Mouse (Mus musculus) olfactory bulb, adult 2 months (tissue): ENCODE results near the gene B9d1. TPM values are rescaled to one million over a fixed set of nuclear protein-coding genes. Genes with fewer than 3 reads are reported as not detected.

Experiments used
- H3K27ac ChIP-seq: fragments of 200-500 bp; 2 replicates; pipeline ENCODE4 v1.5.1; 2012; ENCODE audit warnings: low read depth, low read length; ENCODE audit not compliant: insufficient read depth
- H3K4me1 ChIP-seq: fragments of 200-500 bp; 2 replicates; pipeline ENCODE4 v1.6.1; 2012; ENCODE audit warnings: low read length; ENCODE audit not compliant: control insufficient read depth, insufficient read depth
- H3K4me3 ChIP-seq: fragments of 200-500 bp; 2 replicates; pipeline ENCODE4 v1.5.1; 2012; ENCODE audit warnings: mild to moderate bottlenecking, low read depth, low read length, moderate library complexity; ENCODE audit not compliant: insufficient read depth
- CTCF ChIP-seq: fragments of 200-500 bp; IDR thresholded peaks from 2 replicates; pipeline ENCODE4 v1.5.1; 2012; ENCODE audit warnings: low read depth, mild to moderate bottlenecking, low read length, moderate library complexity; ENCODE audit not compliant: insufficient read depth
- POLR2A ChIP-seq: fragments of 200-500 bp; IDR thresholded peaks from 2 replicates; pipeline ENCODE4 v1.6.1; 2012; ENCODE audit warnings: mild to moderate bottlenecking, low read depth, low read length, moderate library complexity; ENCODE audit not compliant: insufficient read depth
- WGBS: fragments of 180-500 bp; shearing (Covaris S2); methylation state at CpG from one replicate; pipeline ENCODE4 v1.1.7; 2018; 5-methylcytosine and 5-hydroxymethylcytosine counted together
- polyA plus RNA-seq: library from polyadenylated mRNA; stranded (reverse); fragments of >200 nt; gene quantifications from 2 replicates; pipeline ENCODE4 v1.2.4, GENCODE M21; 2012; ENCODE audit warnings: low replicate concordance; ENCODE audit not compliant: missing spikeins, insufficient read depth, insufficient read length

The B9d1 gene
- polyA plus RNA-seq, 1 experiment = not detected

- H3K4me1 ChIP-seq = peaks cover 3% of the 10 kb centered on the region; the same call in 1 of the 2 replicates
- TF ChIP-seq POLR2A = no peak
- no peak for TF ChIP-seq CTCF
- H3K4me3 ChIP-seq = no peak overlapping the region
- no peak overlapping the region for H3K27ac ChIP-seq
Observed at GRCm38 (mm10) chr11:61550631-61551030, 45.7 kb downstream of the B9d1 start.

- H3K27ac ChIP-seq = no peak overlapping the region
- WGBS = 55% methylated on average over 3 of the region's 3 CpGs
Observed at GRCm38 (mm10) chr11:61553015-61553754, 48.2 kb downstream of the B9d1 start.

GRCm38 (mm10) chr11:61559572-61559971, 54.6 kb downstream of the B9d1 start:
- 87% methylated on average over 5 of the region's 5 CpGs for WGBS
- H3K27ac ChIP-seq = no peak overlapping the region
- no peak overlapping the region for H3K4me3 ChIP-seq
- no peaks in the 10 kb centered on the region; the same call in none of the 2 replicates for H3K4me1 ChIP-seq
- TF ChIP-seq POLR2A = no peak

More at GRCm38 (mm10) chr11:61553015-61553754, 48.2 kb downstream of the B9d1 start:
- Histone ChIP-seq H3K4me1 (no peaks in the 10 kb centered on the region), H3K4me3 (no peak overlapping the region)
- no peak for TF ChIP-seq POLR2A
- no peak for TF ChIP-seq CTCF

- TF ChIP-seq CTCF (no peak), POLR2A (no peak)
- no peak overlapping the region for H3K27ac ChIP-seq
Observed at GRCm38 (mm10) chr11:61562421-61562820, 57.5 kb downstream of the B9d1 start.

More at GRCm38 (mm10) chr11:61562421-61562820, 57.5 kb downstream of the B9d1 start:
- no peak overlapping the region for H3K4me3 ChIP-seq
- WGBS = 70% methylated on average over 5 of the region's 5 CpGs
- H3K4me1 ChIP-seq = no peaks in the 10 kb centered on the region; the same call in none of the 2 replicates

Other genes starting within 250 kb of the B9d1 start
- gene Aldh3a2, start 237.7 kb upstream of the B9d1 start, polyA plus RNA-seq = not detected in 2 replicates
- gene Slc47a2, start 162.3 kb upstream of the B9d1 start, polyA plus RNA-seq = not detected in 2 replicates
- gene Slc47a1, start 126.8 kb upstream of the B9d1 start, polyA plus RNA-seq = not detected in 2 replicates
- not detected in 2 replicates for gene Rnf112, start 51.0 kb upstream of the B9d1 start, polyA plus RNA-seq
- not detected in 2 replicates for gene Mfap4, start 19.7 kb upstream of the B9d1 start, polyA plus RNA-seq
- gene Mapk7, start 10.7 kb upstream of the B9d1 start, polyA plus RNA-seq = not detected in 2 replicates
- not detected in 2 replicates for gene Epn2, start 74.5 kb downstream of the B9d1 start, polyA plus RNA-seq
- gene Grap, start 148.1 kb downstream of the B9d1 start, polyA plus RNA-seq = not detected in 2 replicates
- gene Fam83g, start 178.9 kb downstream of the B9d1 start, polyA plus RNA-seq = not detected in 2 replicates
- not detected in 2 replicates for gene Slc5a10, start 215.7 kb downstream of the B9d1 start, polyA plus RNA-seq